Mouse (Mus musculus): ENCODE results near the gene Clpx. TPM values are rescaled to one million over a fixed set of nuclear protein-coding genes. Genes with fewer than 3 reads are reported as not detected.

The Clpx gene
- polyA plus RNA-seq, 1 experiment from 2014 or later, result 44.7 TPM

GRCm38 (mm10) chr9:65293580-65293972 is 484 bp upstream of the Clpx start:
- ATAC-seq (ENCODE audit: insufficient read depth) (peak; percentile 35; the same call in 1 of the 2 replicates), DNase-seq (peak; percentile 40)
- H3K4me2 ChIP-seq, result peak overlapping the region; percentile 80
- H3K9ac ChIP-seq, result peak overlapping the region; percentile 75
- no peaks in the 10 kb centered on the region for H3K4me1 ChIP-seq (ENCODE audit: insufficient read depth)
- peak overlapping the region; percentile 85 for H3K27ac ChIP-seq (ENCODE audit: low read depth)
- peak overlapping the region; percentile 94 for H3K4me3 ChIP-seq (ENCODE audit: low read depth, low read length)
- no peaks in the 10 kb centered on the region for H3K9me3 ChIP-seq (ENCODE audit: low read depth, low read length)
- H3K36me3 ChIP-seq (ENCODE audit: insufficient read depth), result peaks cover 13% of the 10 kb centered on the region
- no peak for TF ChIP-seq CTCF (IDR thresholded peaks at IDR 0.05; ENCODE audit: low read depth)
- no peaks in the 10 kb centered on the region for H3K27me3 ChIP-seq (ENCODE audit: insufficient read depth, low read length)
- WGBS, result under 1% methylated on average over 9 of the region's 9 CpGs

GRCm38 (mm10) chr9:65294716-65295378 is 787 bp downstream of the Clpx start:
- no peak for TF ChIP-seq CTCF (IDR thresholded peaks at IDR 0.05; ENCODE audit: low read depth)
- WGBS, result 1% methylated on average over 28 of the region's 28 CpGs
- peak; percentile 60 for DNase-seq
- H3K27ac ChIP-seq (ENCODE audit: low read depth), result peak overlapping the region; percentile 74
- H3K4me3 ChIP-seq (ENCODE audit: low read depth, low read length), result peak overlapping the region; percentile 94
- peak; percentile 32; the same call in 1 of the 2 replicates for ATAC-seq (ENCODE audit: insufficient read depth)
- peak overlapping the region; percentile 94 for H3K9ac ChIP-seq
- no peaks in the 10 kb centered on the region for H3K4me1 ChIP-seq (ENCODE audit: insufficient read depth)
- no peaks in the 10 kb centered on the region for H3K27me3 ChIP-seq (ENCODE audit: insufficient read depth, low read length)
- H3K4me2 ChIP-seq, result peak overlapping the region; percentile 80
- H3K9me3 ChIP-seq (ENCODE audit: low read depth, low read length), result no peaks in the 10 kb centered on the region
- H3K36me3 ChIP-seq (ENCODE audit: insufficient read depth), result peaks cover 17% of the 10 kb centered on the region

- ATAC-seq (ENCODE audit: insufficient read depth), result no peak
- Histone ChIP-seq H3K9me3 (ENCODE audit: low read depth, low read length) (no peaks in the 10 kb centered on the region), H3K27ac (ENCODE audit: low read depth) (no peak overlapping the region), H3K4me2 (no peak overlapping the region), H3K9ac (no peak overlapping the region), H3K27me3 (ENCODE audit: insufficient read depth, low read length) (no peaks in the 10 kb centered on the region), H3K4me3 (ENCODE audit: low read depth, low read length) (no peak overlapping the region), H3K4me1 (ENCODE audit: insufficient read depth) (no peaks in the 10 kb centered on the region), H3K36me3 (ENCODE audit: insufficient read depth) (peaks cover 34% of the 10 kb centered on the region)
- TF ChIP-seq CTCF (IDR thresholded peaks at IDR 0.05; ENCODE audit: low read depth), result no peak
- 95% methylated on average over 2 of the region's 2 CpGs for WGBS
- no peak for DNase-seq
These were observed 3.0 kb downstream of the Clpx start for GRCm38 (mm10) chr9:65297056-65297455.

- 79% methylated on average over 3 of the region's 3 CpGs for WGBS
- H3K9me3 ChIP-seq (ENCODE audit: low read depth, low read length), result no peaks in the 10 kb centered on the region
- ATAC-seq (ENCODE audit: insufficient read depth) (no peak), DNase-seq (no peak)
- H3K27ac ChIP-seq (ENCODE audit: low read depth), result no peak overlapping the region
- H3K4me3 ChIP-seq (ENCODE audit: low read depth, low read length), result no peak overlapping the region
- no peak overlapping the region for H3K9ac ChIP-seq
- no peaks in the 10 kb centered on the region for H3K27me3 ChIP-seq (ENCODE audit: insufficient read depth, low read length)
- no peaks in the 10 kb centered on the region for H3K4me1 ChIP-seq (ENCODE audit: insufficient read depth)
- H3K4me2 ChIP-seq, result no peak overlapping the region
- H3K36me3 ChIP-seq (ENCODE audit: insufficient read depth), result peaks cover 45% of the 10 kb centered on the region
- TF ChIP-seq CTCF (IDR thresholded peaks at IDR 0.05; ENCODE audit: low read depth), result no peak
These were observed 4.7 kb downstream of the Clpx start for GRCm38 (mm10) chr9:65298761-65299160.

- H3K4me3 ChIP-seq (ENCODE audit: low read depth, low read length), result no peak overlapping the region
- DNase-seq, result no peak
- no peaks in the 10 kb centered on the region for H3K4me1 ChIP-seq (ENCODE audit: insufficient read depth)
- peaks cover 52% of the 10 kb centered on the region for H3K36me3 ChIP-seq (ENCODE audit: insufficient read depth)
- no peak overlapping the region for H3K4me2 ChIP-seq
- no peak overlapping the region for H3K9ac ChIP-seq
- no peaks in the 10 kb centered on the region for H3K27me3 ChIP-seq (ENCODE audit: insufficient read depth, low read length)
- no peak overlapping the region for H3K27ac ChIP-seq (ENCODE audit: low read depth)
- ATAC-seq (ENCODE audit: insufficient read depth), result no peak
- H3K9me3 ChIP-seq (ENCODE audit: low read depth, low read length), result no peaks in the 10 kb centered on the region
- 97% methylated on average over 7 of the region's 7 CpGs for whole genome bisulfite sequencing
- no peak for TF ChIP-seq CTCF (IDR thresholded peaks at IDR 0.05; ENCODE audit: low read depth)
These were observed 5.6 kb downstream of the Clpx start for GRCm38 (mm10) chr9:65299650-65300049.

GRCm38 (mm10) chr9:65302327-65302983 is 8.4 kb downstream of the Clpx start:
- Histone ChIP-seq H3K4me2 (no peak overlapping the region), H3K27ac (ENCODE audit: low read depth) (no peak overlapping the region), H3K9me3 (ENCODE audit: low read depth, low read length) (no peaks in the 10 kb centered on the region), H3K4me1 (ENCODE audit: insufficient read depth) (no peaks in the 10 kb centered on the region), H3K4me3 (ENCODE audit: low read depth, low read length) (no peak overlapping the region), H3K27me3 (ENCODE audit: insufficient read depth, low read length) (no peaks in the 10 kb centered on the region), H3K36me3 (ENCODE audit: insufficient read depth) (peaks cover 63% of the 10 kb centered on the region), H3K9ac (no peak overlapping the region)
- ATAC-seq (ENCODE audit: insufficient read depth) (no peak), DNase-seq (no peak)
- 93% methylated on average over 4 of the region's 4 CpGs for WGBS
- no peak for TF ChIP-seq CTCF (IDR thresholded peaks at IDR 0.05; ENCODE audit: low read depth)

- H3K27me3 ChIP-seq (ENCODE audit: insufficient read depth, low read length), result no peaks in the 10 kb centered on the region
- no peaks in the 10 kb centered on the region for H3K4me1 ChIP-seq (ENCODE audit: insufficient read depth)
- no peak for ATAC-seq (ENCODE audit: insufficient read depth)
- DNase-seq, result no peak
- H3K27ac ChIP-seq (ENCODE audit: low read depth), result no peak overlapping the region
- TF ChIP-seq CTCF (IDR thresholded peaks at IDR 0.05; ENCODE audit: low read depth), result no peak
- peaks cover 66% of the 10 kb centered on the region for H3K36me3 ChIP-seq (ENCODE audit: insufficient read depth)
- no peak overlapping the region for H3K4me2 ChIP-seq
- WGBS, result 98% methylated on average over 4 of the region's 4 CpGs
- H3K9me3 ChIP-seq (ENCODE audit: low read depth, low read length), result no peaks in the 10 kb centered on the region
- H3K4me3 ChIP-seq (ENCODE audit: low read depth, low read length), result no peak overlapping the region
- H3K9ac ChIP-seq, result no peak overlapping the region
These were observed 9.5 kb downstream of the Clpx start for GRCm38 (mm10) chr9:65303586-65303985.
